Mouse (Mus musculus): Measurements from ENCODE around the gene 2310009B15Rik.

Gene 2310009B15Rik

DNA sequence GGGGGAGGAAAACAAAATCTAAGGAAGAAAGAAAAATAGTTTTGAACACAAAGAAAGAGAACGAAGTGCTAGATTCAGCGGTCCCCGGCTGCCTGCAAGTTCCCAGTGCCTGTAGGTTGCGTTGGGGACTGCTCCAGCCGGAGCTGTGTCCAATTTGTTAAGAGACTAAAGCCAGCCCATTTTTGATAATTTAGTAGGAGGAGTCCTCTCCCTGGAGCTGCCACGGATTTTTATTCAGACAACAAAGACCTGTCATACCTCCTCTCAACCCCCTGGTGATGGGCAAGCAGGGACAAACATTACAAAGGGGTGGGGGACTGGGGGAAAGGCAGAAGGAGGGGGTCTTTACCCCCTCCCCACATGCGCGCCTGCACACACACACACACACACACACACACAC is 14.3 kb downstream of the 2310009B15Rik start:
- DNase-seq (ENCODE audit: low spot score): no peak

GRCm38 (mm10) chr1:138841306-138842095 is 15.2 kb downstream of the 2310009B15Rik start:
- no peak for DNase-seq (ENCODE audit: low spot score)

DNA sequence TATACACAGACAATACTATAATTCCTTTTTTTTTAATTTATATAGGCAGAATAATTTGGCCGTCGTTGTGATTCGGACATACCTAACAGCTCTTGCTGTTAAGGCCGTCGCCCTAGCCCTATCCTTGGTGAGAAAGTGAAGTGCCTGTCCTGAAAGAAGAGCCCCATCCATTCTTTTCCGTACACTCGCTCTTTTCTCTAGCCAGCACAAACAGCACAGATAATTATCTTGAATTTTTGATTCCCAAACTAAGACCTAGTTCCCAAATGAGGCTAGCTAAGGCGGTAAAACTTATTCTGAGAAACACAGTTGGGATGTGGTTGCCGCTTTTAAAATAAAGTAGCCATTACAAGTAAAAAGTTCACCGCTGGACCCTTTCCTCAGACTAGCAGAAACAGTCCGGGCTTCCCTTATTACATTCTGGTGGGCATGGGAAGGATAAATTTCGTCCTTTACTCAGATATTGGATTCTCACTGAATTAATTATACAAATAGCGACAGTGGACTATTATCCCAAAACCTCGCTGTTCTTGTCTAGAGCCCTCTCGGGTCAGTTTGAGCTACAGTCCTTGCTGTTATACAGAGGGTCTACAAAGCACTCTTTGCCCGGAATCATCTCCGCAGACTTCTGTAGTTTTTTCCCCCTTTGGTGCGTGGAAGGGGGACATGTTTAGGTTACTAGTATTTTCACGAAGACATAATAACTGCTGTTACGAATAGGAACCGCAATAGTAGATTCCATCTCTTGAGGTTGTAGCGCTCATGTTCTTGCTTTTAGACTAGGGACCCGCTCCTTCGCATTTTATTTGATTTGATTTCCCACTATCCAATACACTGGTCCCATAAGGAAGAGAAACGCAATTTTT is 16.0 kb downstream of the 2310009B15Rik start:
- no peak for DNase-seq (ENCODE audit: low spot score)

GRCm38 (mm10) chr1:138839809-138840430 is 16.7 kb downstream of the 2310009B15Rik start:
- no peak for DNase-seq (ENCODE audit: low spot score)

DNA sequence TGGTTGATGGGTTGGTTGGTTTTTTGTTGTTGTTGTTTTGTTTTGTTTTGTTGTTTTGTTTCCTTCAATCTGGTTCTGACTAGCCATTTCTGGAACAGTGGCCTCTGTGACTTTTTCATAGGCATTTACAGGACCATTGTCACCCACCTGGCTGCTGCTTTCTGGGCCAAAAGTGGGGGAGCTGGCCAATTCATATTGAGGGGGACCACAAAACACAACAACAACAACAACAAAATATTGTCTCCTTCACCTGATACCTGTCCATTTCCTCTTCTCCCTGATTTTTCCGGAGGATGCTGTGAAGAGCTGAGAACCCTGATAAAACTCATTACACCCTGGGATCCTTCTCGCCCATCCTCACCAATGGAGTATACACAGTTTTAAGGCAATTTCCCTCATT is 17.4 kb downstream of the 2310009B15Rik start:
- DNase-seq (ENCODE audit: low spot score): no peak

GRCm38 (mm10) chr1:138837786-138838743 is 18.6 kb downstream of the 2310009B15Rik start:
- no peak for DNase-seq (ENCODE audit: low spot score)

- no peak for DNase-seq (ENCODE audit: low spot score)
Measured at GRCm38 (mm10) chr1:138835355-138835900, 21.2 kb downstream of the 2310009B15Rik start.

GRCm38 (mm10) chr1:138831309-138831708 is 25.3 kb downstream of the 2310009B15Rik start:
- peak; percentile 28 for DNase-seq (ENCODE audit: low spot score)

DNA sequence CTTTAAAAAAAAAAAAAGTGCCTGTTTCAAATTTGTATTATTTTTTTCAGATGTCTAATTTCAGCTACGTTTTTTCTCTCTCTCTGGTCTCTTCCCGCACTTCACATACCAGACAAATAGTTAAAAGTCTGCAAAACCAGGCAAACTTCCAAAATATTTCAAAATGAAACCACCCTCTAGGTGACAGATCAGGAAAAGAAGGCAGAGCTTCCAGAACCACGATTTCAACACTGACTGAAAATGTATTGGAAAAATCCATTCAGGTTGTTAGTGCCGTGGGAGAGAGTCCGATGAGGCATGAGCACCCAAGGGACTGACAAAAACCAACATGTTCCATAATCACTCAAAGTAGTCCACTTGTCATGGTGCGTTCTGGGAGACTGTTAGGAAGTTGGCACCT is 29.8 kb downstream of the 2310009B15Rik start:
- DNase-seq (ENCODE audit: low spot score): no peak

- no peak for DNase-seq (ENCODE audit: low spot score)
Measured at GRCm38 (mm10) chr1:138822985-138823322, 33.7 kb downstream of the 2310009B15Rik start.

DNA sequence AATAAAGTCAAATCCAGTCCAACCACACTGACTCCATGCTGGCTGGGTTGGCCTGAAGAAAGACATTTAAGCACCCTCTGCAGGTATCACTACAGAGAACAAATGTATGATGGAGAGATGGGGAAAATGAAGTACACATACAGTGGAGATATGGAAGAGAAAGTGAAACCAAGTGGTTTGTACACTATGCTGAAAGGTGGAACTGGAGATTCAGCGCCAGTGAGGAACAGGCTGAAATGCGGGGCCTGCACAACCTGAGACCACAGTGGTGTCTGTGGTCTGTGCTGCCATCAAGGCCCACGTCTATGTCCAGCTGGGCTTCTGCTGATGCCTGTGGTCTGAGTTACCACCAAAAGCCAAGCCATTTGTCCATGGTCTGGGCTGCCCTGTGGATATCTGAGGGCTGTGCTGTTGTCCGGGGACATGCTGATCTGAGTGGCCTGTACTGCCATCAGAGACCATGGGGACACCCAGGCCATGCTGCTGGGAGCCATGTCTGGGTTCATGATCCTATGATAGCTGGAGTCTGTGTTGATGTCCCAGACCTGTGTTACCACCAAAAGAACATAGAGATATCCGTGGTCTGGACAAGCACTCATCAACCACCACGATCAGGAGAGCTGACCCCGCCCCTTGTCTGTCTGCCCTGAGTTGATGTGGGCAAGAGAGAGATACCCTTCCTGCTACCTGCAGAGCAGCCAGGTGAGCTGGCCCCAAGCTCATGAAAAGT is 34.2 kb downstream of the 2310009B15Rik start:
- DNase-seq (ENCODE audit: low spot score): no peak
